Mouse (Mus musculus) limb, embryonic 11.5 days (tissue): ENCODE data around the gene Cox10. TPM values are rescaled to one million over a fixed set of nuclear protein-coding genes. Genes with fewer than 3 reads are reported as not detected.
A peak's percentile ranks its signal among the peaks of the same experiment; 100 is the strongest.

Source experiments
- ATAC-seq: fragments of 200-750 bp; cut with Nextera tagmentation; 2 replicates; pipeline ENCODE4 v1.8.0; 2017; ENCODE audit warnings: low read depth; ENCODE audit not compliant: insufficient number of reproducible peaks, low FRiP score, low TSS enrichment
- DNase-seq: peaks from one replicate; pipeline ENCODE4 v3.0.0-alpha.2; 2015; ENCODE audit warnings: low spot score
- H3K27ac ChIP-seq: fragments of 300-500 bp; sonication (generic); replicated peaks from 2 replicates; pipeline ENCODE4 v1.5.1; 2014; ENCODE audit warnings: low read depth, mild to moderate bottlenecking, low read length
- H3K27me3 ChIP-seq: fragments of 300-500 bp; sonication (generic); 2 replicates; pipeline ENCODE4 v1.6.1; 2014; ENCODE audit warnings: mild to moderate bottlenecking, low read length, mixed read lengths; ENCODE audit not compliant: control insufficient read depth, insufficient read depth
- H3K36me3 ChIP-seq: fragments of 300-500 bp; sonication (generic); 2 replicates; pipeline ENCODE4 v1.6.1; 2014; ENCODE audit warnings: mild to moderate bottlenecking, low read length, moderate library complexity, mixed read lengths; ENCODE audit not compliant: control insufficient read depth, insufficient read depth
- H3K4me1 ChIP-seq: fragments of 300-500 bp; sonication (generic); 2 replicates; pipeline ENCODE4 v1.6.1; 2014; ENCODE audit warnings: low read length, mixed read lengths; ENCODE audit not compliant: control insufficient read depth, insufficient read depth
- H3K4me2 ChIP-seq: fragments of 300-500 bp; sonication (generic); 2 replicates; pipeline ENCODE4 v1.6.1; 2014; ENCODE audit warnings: low read depth, mild to moderate bottlenecking, moderate library complexity; ENCODE audit not compliant: severe bottlenecking
- H3K4me3 ChIP-seq: fragments of 300-500 bp; sonication (generic); 2 replicates; pipeline ENCODE4 v1.5.1; 2014; ENCODE audit warnings: low read depth, low read length
- H3K9ac ChIP-seq: fragments of 300-500 bp; sonication (generic); 2 replicates; pipeline ENCODE4 v1.6.1; 2014; ENCODE audit warnings: mild to moderate bottlenecking, low read length
- H3K9me3 ChIP-seq: fragments of 300-500 bp; sonication (generic); 2 replicates; pipeline ENCODE4 v1.6.1; 2016; ENCODE audit warnings: low read length; ENCODE audit not compliant: control insufficient read depth
- WGBS: fragments of 180-500 bp; shearing (Covaris S2); extraction: QIAGEN DNeasy Blood & Tissue Kit; methylation state at CpG from one replicate; pipeline ENCODE4 v1.1.7; 2014; 5-methylcytosine and 5-hydroxymethylcytosine counted together
- polyA plus RNA-seq: library from polyadenylated mRNA; unstranded; fragments of >200 nt; fragmentation: Nextera tagmentation; extraction: Ambion mirVana; gene quantifications from 2 replicates; pipeline ENCODE4 v1.2.1, GENCODE M21; 2014

Gene Cox10
- polyA plus RNA-seq, 1 experiment from 2014 or later: 30.7 TPM

DNA sequence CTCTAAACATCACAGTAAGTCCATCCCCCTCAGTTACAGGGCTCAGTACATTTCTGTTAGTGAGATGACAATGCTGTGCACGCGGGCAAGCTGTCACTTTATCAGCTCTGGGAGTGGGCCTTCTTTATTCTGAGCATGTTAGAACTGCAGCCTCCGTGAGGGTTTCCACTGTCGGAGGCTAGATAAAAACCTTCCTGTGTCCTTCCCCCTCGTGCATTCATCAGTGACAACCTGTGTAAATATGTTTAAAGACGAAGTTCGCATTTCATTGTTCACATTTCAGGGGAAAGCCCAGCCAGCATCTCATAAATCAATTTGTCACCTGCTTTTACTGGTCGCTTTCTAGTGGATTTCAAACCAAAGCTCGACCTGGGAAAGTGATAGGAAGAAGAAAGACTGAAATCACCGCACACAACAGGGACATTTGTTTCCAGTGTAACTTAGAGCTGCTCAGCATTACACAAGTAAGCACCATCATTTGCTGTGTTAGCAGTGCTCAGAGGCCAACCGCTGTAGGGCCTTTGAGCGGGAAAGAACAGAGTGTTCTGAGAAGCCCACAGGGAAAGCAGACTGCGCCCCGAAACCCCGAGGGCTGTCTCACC, 55.8 kb downstream of the Cox10 start:
- WGBS: 33% methylated on average over 15 of the region's 15 CpGs
- Histone ChIP-seq H3K4me1 (peaks cover 28% of the 10 kb centered on the region), H3K36me3 (no peaks in the 10 kb centered on the region), H3K9me3 (no peaks in the 10 kb centered on the region), H3K4me2 (no peak overlapping the region; the same call in 1 of the 2 replicates), H3K9ac (no peak overlapping the region), H3K4me3 (no peak overlapping the region), H3K27me3 (no peaks in the 10 kb centered on the region), H3K27ac (no peak overlapping the region)
- no peak for ATAC-seq
- DNase-seq: peak; percentile 57

DNA sequence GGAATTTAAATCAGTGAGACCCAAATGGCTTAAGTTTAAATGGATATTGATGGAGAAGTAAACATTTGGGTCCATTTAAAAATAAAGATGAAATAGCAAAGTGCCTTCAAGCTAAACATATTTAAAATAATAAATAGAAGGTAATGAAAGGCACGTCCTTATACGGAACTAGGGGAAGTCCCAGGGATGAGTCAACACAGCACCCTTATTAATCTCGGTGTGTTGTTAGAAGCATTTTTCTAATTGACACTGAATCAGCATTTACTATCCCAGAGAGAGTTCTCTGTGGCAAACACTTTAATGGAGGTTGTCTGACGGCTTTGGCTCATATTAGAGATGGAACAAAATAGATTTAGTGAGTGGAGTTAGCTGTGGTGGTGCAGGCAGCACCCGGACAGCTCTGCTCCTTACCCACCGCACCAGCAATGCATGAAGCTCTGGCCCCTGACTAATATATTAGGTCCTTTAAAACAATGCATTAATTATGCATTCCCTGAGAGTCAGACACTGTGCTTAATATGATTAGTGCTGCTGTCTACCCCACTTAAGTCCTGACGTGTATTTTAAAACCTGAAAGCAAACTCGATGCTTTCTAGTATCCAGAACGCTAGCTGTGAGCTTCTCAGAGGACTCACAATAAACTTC, 56.7 kb downstream of the Cox10 start:
- Histone ChIP-seq H3K9ac (no peak overlapping the region), H3K27ac (no peak overlapping the region), H3K27me3 (no peaks in the 10 kb centered on the region), H3K4me3 (no peak overlapping the region), H3K9me3 (no peaks in the 10 kb centered on the region), H3K4me2 (no peak overlapping the region), H3K4me1 (peaks cover 28% of the 10 kb centered on the region), H3K36me3 (no peaks in the 10 kb centered on the region)
- no peak for ATAC-seq
- 62% methylated on average over 9 of the region's 9 CpGs for WGBS
- no peak for DNase-seq

DNA sequence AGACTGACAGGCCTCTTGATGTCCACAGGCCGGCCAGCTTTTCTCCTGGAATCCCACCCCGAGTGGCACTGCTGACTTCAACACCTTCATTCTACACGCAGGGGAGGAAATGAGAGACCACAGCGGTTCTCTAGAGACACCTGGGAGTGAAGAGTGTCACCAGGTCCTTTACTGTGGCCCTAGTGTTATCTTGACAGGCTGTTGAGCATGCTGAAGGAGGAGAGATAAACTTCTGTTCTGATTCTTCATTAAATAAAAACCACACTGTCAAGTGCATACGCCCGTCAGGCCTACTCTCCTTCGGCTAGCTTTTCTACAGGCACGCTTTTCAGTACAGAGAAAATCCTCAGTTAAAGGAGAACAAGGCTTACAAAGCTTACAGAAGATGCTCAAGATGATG, 60.0 kb downstream of the Cox10 start:
- Histone ChIP-seq H3K9me3 (no peaks in the 10 kb centered on the region), H3K36me3 (no peaks in the 10 kb centered on the region), H3K9ac (no peak overlapping the region), H3K27ac (no peak overlapping the region), H3K4me1 (peaks cover 19% of the 10 kb centered on the region), H3K4me3 (no peak overlapping the region), H3K27me3 (no peaks in the 10 kb centered on the region), H3K4me2 (no peak overlapping the region)
- 87% methylated on average over 8 of the region's 8 CpGs for WGBS
- ATAC-seq (no peak), DNase-seq (no peak)

DNA sequence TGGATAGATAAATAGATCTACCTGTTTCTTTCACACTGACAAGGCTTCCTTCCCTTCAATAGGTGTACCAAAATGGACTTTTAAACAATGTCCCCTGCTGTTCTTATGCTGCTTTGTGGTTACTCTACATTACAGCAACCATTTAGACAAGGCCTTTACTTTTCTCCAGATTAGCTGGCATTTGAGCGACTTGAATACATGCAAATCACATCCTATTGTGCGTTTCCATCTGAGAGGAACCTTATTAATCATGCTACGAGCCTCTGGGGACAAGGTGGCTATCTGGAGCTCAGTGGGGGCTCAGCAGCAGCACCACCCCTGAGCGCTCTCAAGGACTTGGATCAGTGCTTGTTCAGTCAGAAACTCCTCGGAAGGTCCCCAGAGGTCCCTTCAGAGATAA, 61.1 kb downstream of the Cox10 start:
- 78% methylated on average over 5 of the region's 5 CpGs for whole genome bisulfite sequencing
- no peak for ATAC-seq
- Histone ChIP-seq H3K4me3 (no peak overlapping the region), H3K4me2 (no peak overlapping the region), H3K36me3 (no peaks in the 10 kb centered on the region), H3K27ac (no peak overlapping the region), H3K9me3 (no peaks in the 10 kb centered on the region), H3K27me3 (no peaks in the 10 kb centered on the region), H3K4me1 (peaks cover 10% of the 10 kb centered on the region), H3K9ac (no peak overlapping the region)
- DNase-seq: no peak

DNA sequence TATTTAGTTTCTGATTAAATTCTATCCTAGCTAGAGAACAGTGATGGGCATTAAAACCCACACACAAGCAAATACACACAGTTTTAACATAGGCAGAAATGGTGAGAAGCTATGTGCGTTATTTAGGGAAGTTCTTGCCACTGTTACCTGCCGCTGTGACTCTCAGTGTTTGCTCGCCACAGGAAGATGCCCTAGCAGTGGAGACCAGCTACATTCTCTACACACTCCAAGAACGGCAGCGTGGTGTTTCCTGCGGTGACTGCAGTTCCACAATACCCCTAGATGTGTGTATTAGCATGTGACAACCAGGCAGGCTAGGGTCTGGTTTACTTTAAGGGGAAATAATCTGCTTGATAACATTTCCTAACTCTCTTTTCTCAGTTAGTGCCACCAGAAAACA, 64.0 kb downstream of the Cox10 start:
- Histone ChIP-seq H3K4me3 (no peak overlapping the region), H3K4me1 (peaks cover 6% of the 10 kb centered on the region; the same call in 1 of the 2 replicates), H3K27ac (no peak overlapping the region), H3K27me3 (no peaks in the 10 kb centered on the region), H3K9me3 (no peaks in the 10 kb centered on the region), H3K9ac (0 out of 2 replicates have a peak overlapping the region, but pooled peaks have one; percentile 12), H3K4me2 (no peak overlapping the region), H3K36me3 (no peaks in the 10 kb centered on the region)
- ATAC-seq (no peak), DNase-seq (no peak)
- 87% methylated on average over 6 of the region's 6 CpGs for WGBS

DNA sequence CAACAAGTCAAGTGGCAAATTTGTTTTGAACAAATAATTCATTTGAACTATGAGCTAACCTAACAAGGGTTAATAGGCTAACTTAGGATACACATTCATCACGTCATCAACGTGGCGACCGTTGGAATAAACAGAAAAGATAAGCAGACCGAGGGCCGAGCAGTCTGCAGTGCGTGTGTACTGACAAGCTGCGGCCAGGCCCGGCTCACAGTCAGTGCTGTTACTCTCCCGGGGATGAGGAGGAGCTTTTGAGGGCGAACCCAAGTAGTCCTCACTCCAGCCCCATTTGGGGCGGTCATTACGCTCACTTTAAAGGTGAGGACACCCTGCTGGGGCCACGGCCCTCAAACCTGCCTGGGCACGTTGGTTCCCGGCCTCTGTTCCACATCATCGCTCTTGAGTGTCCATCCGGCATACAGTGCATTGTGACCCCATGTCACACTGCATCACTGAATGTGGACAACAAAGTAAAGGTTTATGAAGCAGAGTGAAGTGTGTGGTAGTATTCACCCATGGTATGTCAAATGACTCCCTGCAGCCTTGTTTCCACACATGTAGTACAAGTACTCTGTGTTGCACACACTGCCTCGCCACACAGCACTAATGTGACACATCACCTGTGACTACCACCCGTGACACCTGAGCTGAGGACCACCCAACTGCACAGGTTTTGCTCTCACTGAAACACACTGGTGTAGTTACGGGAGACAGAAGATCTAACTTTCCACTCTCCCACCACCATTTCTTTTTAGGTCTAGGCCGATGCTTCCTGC, 68.4 kb downstream of the Cox10 start:
- Histone ChIP-seq H3K27ac (no peak overlapping the region), H3K9me3 (no peaks in the 10 kb centered on the region), H3K27me3 (no peaks in the 10 kb centered on the region), H3K4me3 (no peak overlapping the region), H3K4me1 (peaks cover 6% of the 10 kb centered on the region; the same call in 1 of the 2 replicates), H3K36me3 (no peaks in the 10 kb centered on the region), H3K4me2 (no peak overlapping the region), H3K9ac (no peak overlapping the region)
- 43% methylated on average over 22 of the region's 22 CpGs for WGBS
- ATAC-seq (no peak), DNase-seq (no peak)

DNA sequence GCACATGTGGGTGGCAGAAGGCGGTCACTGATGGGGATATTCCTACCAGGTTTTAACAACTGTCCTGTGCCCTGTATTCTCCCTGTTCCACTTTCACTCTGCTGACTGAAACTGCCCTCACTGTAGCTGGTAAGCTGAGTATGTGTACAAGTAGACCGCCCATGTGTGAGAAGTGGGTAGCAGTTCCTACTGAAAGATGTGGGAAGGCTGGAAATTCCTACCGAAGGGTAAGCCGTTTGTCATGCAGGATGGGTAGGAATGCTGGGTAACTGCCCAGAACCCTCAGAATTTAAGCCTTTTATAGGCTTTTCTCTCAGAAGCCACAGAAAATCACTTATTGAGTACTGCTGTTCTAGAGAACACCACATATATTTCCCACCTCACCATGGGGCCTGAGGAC, 75.1 kb downstream of the Cox10 start:
- Histone ChIP-seq H3K9ac (no peak overlapping the region), H3K27ac (no peak overlapping the region), H3K4me1 (peaks cover 22% of the 10 kb centered on the region), H3K9me3 (no peaks in the 10 kb centered on the region), H3K4me2 (no peak overlapping the region), H3K4me3 (no peak overlapping the region), H3K36me3 (no peaks in the 10 kb centered on the region), H3K27me3 (no peaks in the 10 kb centered on the region)
- WGBS: 91% methylated on average over 4 of the region's 4 CpGs
- DNase-seq (no peak), ATAC-seq (no peak)

DNA sequence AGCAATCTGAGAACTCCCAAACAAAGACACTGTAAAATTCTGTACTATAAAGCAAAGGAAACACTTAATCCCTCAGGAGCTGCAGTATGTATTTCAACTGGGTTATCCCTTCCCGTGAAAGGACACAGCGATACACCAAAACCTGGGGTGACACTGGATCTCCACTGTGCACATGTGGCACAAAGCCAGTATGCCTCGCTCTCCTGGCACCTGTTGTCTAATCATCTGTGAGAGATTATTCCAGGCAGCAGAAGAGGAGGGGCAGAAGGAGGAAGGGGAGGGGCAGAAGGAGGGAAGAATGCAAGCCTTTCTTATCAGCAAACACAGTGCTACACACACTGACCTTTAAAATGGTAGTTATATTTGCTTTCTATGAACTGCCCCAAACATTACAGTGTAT, 75.8 kb downstream of the Cox10 start:
- H3K27me3 ChIP-seq: no peaks in the 10 kb centered on the region
- no peak for ATAC-seq
- H3K4me2 ChIP-seq: no peak overlapping the region
- no peak overlapping the region for H3K9ac ChIP-seq
- peaks cover 24% of the 10 kb centered on the region for H3K4me1 ChIP-seq
- no peaks in the 10 kb centered on the region for H3K36me3 ChIP-seq
- H3K27ac ChIP-seq: no peak overlapping the region
- H3K4me3 ChIP-seq: no peak overlapping the region
- DNase-seq: no peak
- H3K9me3 ChIP-seq: no peaks in the 10 kb centered on the region
- WGBS: 67% methylated on average over 3 of the region's 3 CpGs
